Mouse (Mus musculus): ENCODE data around the gene Rabgap1. TPM values are rescaled to one million over a fixed set of nuclear protein-coding genes. Genes with fewer than 3 reads are reported as not detected.

Gene Rabgap1
- polyA plus RNA-seq, 1 experiment from 2014 or later, result 46.9 TPM

DNA sequence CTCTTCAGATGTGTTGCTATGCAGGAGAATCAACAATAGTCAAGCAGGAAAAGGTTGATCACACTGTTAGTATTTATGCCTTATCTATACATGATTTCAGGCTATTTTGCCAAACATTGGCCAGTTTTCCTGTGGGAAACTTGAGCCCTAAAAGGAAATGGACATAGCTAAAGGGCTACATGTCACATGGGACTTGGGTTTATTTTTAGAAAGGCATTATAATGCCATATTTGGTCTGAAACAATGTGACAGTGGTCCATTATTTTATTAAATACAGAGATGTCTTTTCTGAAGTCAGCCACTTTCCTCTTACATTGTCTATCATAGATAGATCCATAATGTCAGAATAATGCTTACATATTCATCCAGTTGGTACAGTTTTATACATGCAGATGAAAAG, 84.5 kb downstream of the Rabgap1 start:
- Histone ChIP-seq H3K27ac (no peak overlapping the region), H3K4me1 (no peaks in the 10 kb centered on the region), H3K36me3 (peaks cover 3% of the 10 kb centered on the region; the same call in 1 of the 2 replicates), H3K27me3 (ENCODE audit: low read depth, poor library complexity, severe bottlenecking) (no peaks in the 10 kb centered on the region), H3K9me3 (replicated peaks) (no peaks in the 10 kb centered on the region), H3K4me3 (no peak overlapping the region)
- no peak for DNase-seq (ENCODE audit: low spot score)

DNA sequence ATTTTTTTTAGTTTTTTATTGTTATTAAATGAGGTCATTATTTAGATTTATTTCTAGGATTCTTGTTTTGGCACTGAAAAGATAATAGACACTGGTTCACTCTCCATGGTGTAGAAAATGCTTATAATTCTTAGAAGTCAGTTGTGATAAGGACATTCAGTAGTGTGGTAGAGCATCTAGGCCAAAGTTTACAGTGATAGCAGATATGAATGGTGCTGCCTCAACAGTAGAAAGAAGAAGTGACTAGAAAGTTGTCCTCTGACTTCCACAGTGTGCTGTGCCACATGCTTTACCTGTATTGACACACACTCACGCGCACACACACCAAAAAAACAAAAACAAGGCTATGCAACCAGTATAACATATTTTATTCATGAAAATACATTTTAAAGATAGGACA, 86.3 kb downstream of the Rabgap1 start:
- no peak for DNase-seq (ENCODE audit: low spot score)
- Histone ChIP-seq H3K36me3 (peaks cover 17% of the 10 kb centered on the region), H3K27me3 (ENCODE audit: low read depth, poor library complexity, severe bottlenecking) (no peaks in the 10 kb centered on the region), H3K27ac (no peak overlapping the region), H3K4me3 (no peak overlapping the region), H3K4me1 (no peaks in the 10 kb centered on the region), H3K9me3 (replicated peaks) (no peaks in the 10 kb centered on the region)
- 96% methylated on average over 2 of the region's 2 CpGs for WGBS

DNA sequence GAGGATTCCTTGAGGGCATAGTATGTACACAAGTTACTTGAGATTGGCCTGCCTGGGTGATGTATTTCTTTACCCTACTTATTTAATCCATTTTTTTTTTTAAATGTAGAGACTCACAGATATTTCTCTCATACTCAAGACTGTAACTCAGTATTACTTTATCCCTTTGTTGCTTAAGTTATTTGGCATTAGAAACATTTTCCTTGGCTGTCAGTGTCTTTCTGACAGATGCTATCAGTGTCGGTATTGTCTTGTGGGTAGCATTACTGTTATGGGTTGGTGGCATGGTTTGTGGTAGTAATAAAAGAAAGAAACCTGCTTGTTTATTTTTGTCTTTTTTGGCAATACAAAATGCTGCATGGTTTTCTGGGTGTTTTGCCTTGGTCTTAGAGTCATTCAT, 87.7 kb downstream of the Rabgap1 start:
- H3K27me3 ChIP-seq (ENCODE audit: low read depth, poor library complexity, severe bottlenecking), result no peaks in the 10 kb centered on the region
- no peak overlapping the region for H3K4me3 ChIP-seq
- H3K36me3 ChIP-seq, result peaks cover 30% of the 10 kb centered on the region
- 98% methylated on average over 1 of the region's 1 CpGs for WGBS
- no peaks in the 10 kb centered on the region for H3K4me1 ChIP-seq
- no peak for DNase-seq (ENCODE audit: low spot score)
- no peaks in the 10 kb centered on the region for H3K9me3 ChIP-seq (replicated peaks)
- H3K27ac ChIP-seq, result no peak overlapping the region

DNA sequence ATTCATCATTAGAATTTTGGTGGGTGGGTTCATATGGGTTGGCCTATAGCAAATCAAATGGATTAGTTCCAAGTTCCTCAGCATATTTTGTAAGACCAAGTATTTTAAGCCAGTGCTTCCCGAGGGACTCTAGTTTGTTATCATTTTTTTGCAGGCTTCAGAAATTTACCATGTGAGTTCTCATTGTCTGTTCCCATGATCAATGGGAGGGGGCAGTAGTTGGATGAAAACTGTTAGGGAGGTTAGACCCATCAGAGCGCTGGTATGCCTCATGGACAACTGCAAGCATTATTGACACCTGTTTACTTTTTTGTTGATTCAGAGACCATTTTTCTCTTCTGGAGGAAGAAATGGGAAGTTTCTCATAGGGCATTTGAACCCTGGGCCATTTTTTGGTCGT, 88.6 kb downstream of the Rabgap1 start:
- no peak overlapping the region for H3K27ac ChIP-seq
- DNase-seq (ENCODE audit: low spot score), result no peak
- H3K4me1 ChIP-seq, result no peaks in the 10 kb centered on the region
- WGBS, result 87% methylated on average over 3 of the region's 3 CpGs
- peaks cover 38% of the 10 kb centered on the region for H3K36me3 ChIP-seq
- no peak overlapping the region for H3K4me3 ChIP-seq
- H3K27me3 ChIP-seq (ENCODE audit: low read depth, poor library complexity, severe bottlenecking), result no peaks in the 10 kb centered on the region
- H3K9me3 ChIP-seq (replicated peaks), result no peaks in the 10 kb centered on the region

DNA sequence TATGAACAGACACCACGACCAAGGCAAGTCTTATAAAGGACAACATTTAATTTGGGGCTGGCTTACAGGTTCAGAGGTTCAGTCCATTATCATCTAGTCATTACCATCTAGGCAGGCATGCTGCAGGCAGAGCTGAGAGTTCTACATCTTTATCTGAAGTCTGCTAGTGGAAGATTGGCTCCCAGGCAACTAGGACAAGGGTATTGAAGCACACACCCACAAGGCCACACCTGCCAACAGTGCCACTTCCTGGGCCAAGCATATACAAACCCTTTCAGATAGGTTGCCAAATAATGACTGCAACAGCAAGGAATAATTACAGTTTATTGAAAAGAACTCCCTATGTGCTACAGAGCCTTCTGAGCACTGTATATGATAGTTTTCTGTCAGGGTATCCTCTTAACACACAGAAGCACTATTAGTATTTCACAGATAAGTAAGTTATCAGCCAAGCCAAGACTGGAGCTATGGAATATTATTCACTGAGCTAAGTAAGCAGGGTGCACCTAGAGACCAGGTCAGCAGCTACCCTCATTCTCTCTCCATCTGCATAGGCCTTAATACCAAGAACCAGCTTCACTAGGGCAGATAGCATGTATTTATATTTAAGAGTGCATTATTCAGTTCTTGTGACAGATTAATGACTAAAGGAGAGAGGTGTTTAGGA, 106.4 kb downstream of the Rabgap1 start:
- Histone ChIP-seq H3K4me3 (no peak overlapping the region), H3K27ac (no peak overlapping the region), H3K27me3 (ENCODE audit: low read depth, poor library complexity, severe bottlenecking) (no peaks in the 10 kb centered on the region), H3K9me3 (replicated peaks) (no peaks in the 10 kb centered on the region), H3K36me3 (peaks cover 92% of the 10 kb centered on the region), H3K4me1 (no peaks in the 10 kb centered on the region)
- DNase-seq (ENCODE audit: low spot score), result no peak
- WGBS, result 90% methylated on average over 1 of the region's 1 CpGs

DNA sequence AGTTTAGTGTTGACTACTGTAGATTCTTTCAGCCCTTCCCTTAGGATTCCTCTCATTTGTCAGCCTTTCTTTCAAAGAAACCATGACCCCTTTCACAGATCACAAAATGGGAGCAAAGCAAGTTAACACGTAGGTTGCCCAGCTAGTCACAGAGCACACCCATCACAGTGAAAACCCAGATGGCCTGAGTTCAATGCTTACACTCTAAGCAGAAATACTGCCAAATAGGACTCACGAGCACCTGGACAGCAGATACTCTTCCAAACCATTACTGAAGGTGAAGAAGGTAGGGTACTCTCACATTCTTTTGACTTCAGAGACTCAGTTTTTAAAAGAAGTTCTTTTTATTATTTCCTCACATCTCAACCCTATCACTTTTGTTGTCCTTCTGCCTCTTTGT, 113.3 kb downstream of the Rabgap1 start:
- Histone ChIP-seq H3K36me3 (peaks cover 95% of the 10 kb centered on the region), H3K4me3 (no peak overlapping the region), H3K27me3 (ENCODE audit: low read depth, poor library complexity, severe bottlenecking) (no peaks in the 10 kb centered on the region), H3K4me1 (no peaks in the 10 kb centered on the region), H3K9me3 (replicated peaks) (no peaks in the 10 kb centered on the region), H3K27ac (no peak overlapping the region)
- no peak for DNase-seq (ENCODE audit: low spot score)
- WGBS, result 80% methylated on average over 2 of the region's 2 CpGs

DNA sequence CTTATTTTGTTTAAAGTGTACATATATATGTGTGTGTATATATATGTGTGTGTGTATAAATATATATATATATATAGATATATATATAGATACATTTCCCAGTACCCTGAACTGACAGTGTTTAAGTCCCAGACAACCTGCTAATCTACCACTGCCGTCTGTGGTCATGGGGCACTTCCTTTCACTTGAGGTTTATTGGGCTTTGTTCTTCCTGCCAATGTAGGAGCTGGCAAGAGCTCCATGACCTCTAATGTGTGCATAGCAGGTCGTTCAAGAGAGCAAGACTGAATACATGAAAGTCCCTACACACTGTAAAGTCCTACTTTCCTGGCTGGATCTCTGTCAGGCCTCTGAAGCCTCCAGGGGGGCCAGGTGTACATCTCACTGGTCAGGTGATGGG, 122.5 kb downstream of the Rabgap1 start:
- no peak for DNase-seq (ENCODE audit: low spot score)
- H3K4me1 ChIP-seq, result no peaks in the 10 kb centered on the region
- no peak overlapping the region for H3K4me3 ChIP-seq
- no peak overlapping the region for H3K27ac ChIP-seq
- peaks cover 92% of the 10 kb centered on the region for H3K36me3 ChIP-seq
- no peaks in the 10 kb centered on the region for H3K27me3 ChIP-seq (ENCODE audit: low read depth, poor library complexity, severe bottlenecking)
- no peaks in the 10 kb centered on the region for H3K9me3 ChIP-seq (replicated peaks)
- WGBS, result 87% methylated on average over 2 of the region's 2 CpGs

DNA sequence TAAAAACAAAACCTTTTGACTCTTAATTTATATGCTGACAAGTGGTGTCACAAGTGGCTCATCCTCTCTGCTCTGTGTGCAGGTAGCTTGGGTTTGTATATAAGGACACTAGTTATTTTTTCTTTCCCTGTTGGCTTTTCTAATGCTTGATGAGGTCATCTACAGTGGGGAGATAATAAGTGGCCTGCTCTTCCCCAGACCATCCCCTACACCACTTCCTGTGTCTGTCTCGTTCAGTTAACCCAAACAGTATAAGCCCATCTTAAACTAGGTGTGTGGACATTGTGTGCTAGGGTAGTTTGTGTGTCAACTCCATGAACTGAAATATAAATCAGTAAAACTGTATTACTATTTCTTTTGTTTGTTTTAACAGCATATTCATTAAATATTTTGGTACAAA, 123.0 kb downstream of the Rabgap1 start:
- no peak overlapping the region for H3K27ac ChIP-seq
- H3K4me1 ChIP-seq, result no peaks in the 10 kb centered on the region
- H3K9me3 ChIP-seq (replicated peaks), result no peaks in the 10 kb centered on the region
- no peak overlapping the region for H3K4me3 ChIP-seq
- DNase-seq (ENCODE audit: low spot score), result no peak
- no peaks in the 10 kb centered on the region for H3K27me3 ChIP-seq (ENCODE audit: low read depth, poor library complexity, severe bottlenecking)
- WGBS, result 85% methylated on average over 1 of the region's 1 CpGs
- peaks cover 87% of the 10 kb centered on the region for H3K36me3 ChIP-seq

DNA sequence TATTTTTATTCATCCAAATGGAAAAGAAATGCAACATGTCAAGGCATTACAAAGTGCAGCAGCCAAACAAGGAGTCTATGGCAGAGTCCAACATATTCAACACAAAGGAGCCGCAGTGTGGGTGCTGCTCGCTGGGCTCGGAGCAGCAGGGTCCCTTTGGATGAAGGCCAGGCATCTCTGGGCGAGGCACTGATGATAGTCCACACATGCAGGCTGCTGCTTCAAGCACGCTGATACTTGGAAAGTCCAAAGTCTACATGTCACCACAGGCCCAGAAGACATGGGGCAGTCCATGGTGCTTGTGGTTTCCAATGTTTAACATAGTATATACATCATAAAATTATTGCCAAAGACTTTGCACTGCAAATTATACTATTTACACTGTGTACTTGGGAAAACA, 126.8 kb downstream of the Rabgap1 start:
- no peak for DNase-seq (ENCODE audit: low spot score)
- Histone ChIP-seq H3K27ac (no peak overlapping the region), H3K36me3 (peaks cover 57% of the 10 kb centered on the region), H3K4me1 (no peaks in the 10 kb centered on the region), H3K9me3 (replicated peaks) (no peaks in the 10 kb centered on the region), H3K27me3 (ENCODE audit: low read depth, poor library complexity, severe bottlenecking) (no peaks in the 10 kb centered on the region), H3K4me3 (no peak overlapping the region)
- WGBS, result 95% methylated on average over 5 of the region's 5 CpGs

DNA sequence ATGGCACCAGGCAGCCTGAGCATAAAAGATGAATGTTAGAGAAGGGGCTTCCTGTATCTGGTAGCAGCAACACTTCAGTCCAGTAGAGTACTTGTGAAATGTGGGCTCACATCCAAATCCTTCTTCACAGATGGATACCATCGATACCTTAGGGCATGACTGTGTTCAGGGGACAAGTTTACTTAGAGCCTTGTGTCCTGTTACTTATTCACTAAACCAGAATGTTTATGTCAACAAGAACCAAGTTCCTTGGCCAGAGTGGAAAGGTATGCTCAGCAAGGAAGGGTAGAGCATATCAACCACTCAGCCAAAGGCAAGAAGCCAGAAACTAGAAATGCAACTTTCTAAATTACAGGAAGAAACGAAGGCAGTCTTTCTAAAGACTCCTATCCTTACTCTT, 127.6 kb downstream of the Rabgap1 start:
- Histone ChIP-seq H3K4me3 (no peak overlapping the region), H3K36me3 (peaks cover 51% of the 10 kb centered on the region), H3K27me3 (ENCODE audit: low read depth, poor library complexity, severe bottlenecking) (no peaks in the 10 kb centered on the region), H3K4me1 (no peaks in the 10 kb centered on the region), H3K27ac (no peak overlapping the region), H3K9me3 (replicated peaks) (no peaks in the 10 kb centered on the region)
- no peak for DNase-seq (ENCODE audit: low spot score)
- 95% methylated on average over 2 of the region's 2 CpGs for WGBS

DNA sequence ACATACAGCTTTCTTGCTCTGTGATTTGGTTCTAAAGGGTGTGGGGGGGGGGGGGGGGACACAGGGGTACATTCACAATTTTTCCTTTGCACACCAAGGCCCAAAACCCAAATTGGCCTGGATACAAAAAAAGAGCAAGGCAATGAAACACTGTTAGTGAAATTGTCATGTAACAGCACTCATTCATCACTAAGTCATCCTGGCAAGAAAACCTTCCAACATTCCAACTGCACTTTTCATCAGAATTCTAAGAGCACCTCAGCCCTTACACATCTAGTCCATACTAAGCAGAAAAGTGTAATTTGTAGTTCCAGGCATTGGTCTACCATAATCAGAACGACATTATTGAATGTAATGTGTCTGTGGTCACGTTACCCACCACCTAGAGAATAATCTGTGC, 129.1 kb downstream of the Rabgap1 start:
- Histone ChIP-seq H3K27me3 (ENCODE audit: low read depth, poor library complexity, severe bottlenecking) (no peaks in the 10 kb centered on the region), H3K4me3 (no peak overlapping the region), H3K27ac (no peak overlapping the region), H3K36me3 (peaks cover 37% of the 10 kb centered on the region), H3K9me3 (replicated peaks) (no peaks in the 10 kb centered on the region), H3K4me1 (no peaks in the 10 kb centered on the region)
- DNase-seq (ENCODE audit: low spot score), result no peak
- 94% methylated on average over 2 of the region's 2 CpGs for WGBS

DNA sequence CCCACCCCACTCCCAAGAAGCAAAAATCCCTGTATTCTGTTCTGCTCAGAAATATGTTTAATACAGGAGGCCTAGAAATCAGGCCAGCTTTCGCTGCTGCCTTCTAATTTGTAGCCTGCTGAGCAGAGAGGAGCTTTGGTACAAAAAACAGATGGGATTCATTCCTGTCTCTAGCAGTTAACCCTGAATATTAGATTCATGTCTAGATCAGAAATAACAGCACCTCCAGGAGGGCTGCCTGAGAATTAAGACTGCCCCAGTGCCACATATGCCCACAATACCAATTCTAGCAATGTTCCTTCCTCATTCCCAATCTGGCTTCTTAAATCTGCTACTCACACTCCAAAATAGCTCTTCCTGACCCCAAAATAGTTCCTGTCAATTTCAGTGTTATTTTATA, 133.6 kb downstream of the Rabgap1 start:
- 96% methylated on average over 1 of the region's 1 CpGs for WGBS
- H3K9me3 ChIP-seq (replicated peaks), result no peaks in the 10 kb centered on the region
- H3K36me3 ChIP-seq, result peaks cover 14% of the 10 kb centered on the region
- H3K4me3 ChIP-seq, result no peak overlapping the region
- no peak for DNase-seq (ENCODE audit: low spot score)
- no peaks in the 10 kb centered on the region for H3K4me1 ChIP-seq
- H3K27me3 ChIP-seq (ENCODE audit: low read depth, poor library complexity, severe bottlenecking), result no peaks in the 10 kb centered on the region
- no peak overlapping the region for H3K27ac ChIP-seq

DNA sequence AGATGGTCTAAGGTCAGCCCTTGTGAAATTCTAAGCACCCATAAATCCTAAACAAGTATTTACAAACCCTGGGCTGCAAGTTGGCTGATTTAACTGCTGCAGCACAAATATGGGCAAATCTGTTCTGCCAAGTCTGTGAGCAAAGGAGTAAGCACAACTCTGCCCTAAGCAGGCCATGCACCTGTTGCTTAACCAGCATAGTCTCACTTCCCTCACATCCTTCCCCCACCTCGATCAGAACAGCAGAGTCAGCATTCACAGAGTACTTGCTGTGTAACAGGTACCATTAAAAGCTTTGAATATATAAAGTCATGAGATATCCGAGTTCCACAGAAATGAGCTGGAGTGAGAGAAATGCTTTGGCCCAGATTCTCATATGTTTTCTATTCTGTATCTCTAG, 135.1 kb downstream of the Rabgap1 start:
- Histone ChIP-seq H3K9me3 (replicated peaks) (no peaks in the 10 kb centered on the region), H3K27me3 (ENCODE audit: low read depth, poor library complexity, severe bottlenecking) (no peaks in the 10 kb centered on the region), H3K27ac (no peak overlapping the region), H3K4me1 (no peaks in the 10 kb centered on the region), H3K36me3 (peaks cover 14% of the 10 kb centered on the region), H3K4me3 (no peak overlapping the region)
- WGBS, result 88% methylated on average over 2 of the region's 2 CpGs
- DNase-seq (ENCODE audit: low spot score), result no peak

DNA sequence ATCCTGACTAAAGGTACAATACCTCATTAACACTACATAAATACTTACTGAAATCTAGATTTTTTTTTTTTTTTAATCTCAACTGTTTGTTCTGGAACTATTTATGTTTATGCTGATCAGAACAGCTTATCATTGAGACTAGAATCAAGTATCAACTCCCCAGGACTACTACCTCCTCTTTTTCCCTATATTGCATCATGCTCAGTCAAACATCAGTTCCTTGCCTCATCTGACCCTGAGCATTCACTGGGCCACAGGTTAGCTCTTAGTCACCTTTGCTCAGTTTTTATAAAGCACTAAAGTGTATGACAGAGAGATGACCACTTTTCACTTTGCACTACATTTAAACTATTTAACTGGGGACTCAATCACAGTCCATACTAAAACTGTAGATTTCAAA, 144.8 kb downstream of the Rabgap1 start:
- H3K9me3 ChIP-seq (replicated peaks), result no peaks in the 10 kb centered on the region
- H3K4me1 ChIP-seq, result no peaks in the 10 kb centered on the region
- H3K27me3 ChIP-seq (ENCODE audit: low read depth, poor library complexity, severe bottlenecking), result no peaks in the 10 kb centered on the region
- no peak for DNase-seq (ENCODE audit: low spot score)
- peaks cover 27% of the 10 kb centered on the region for H3K36me3 ChIP-seq
- no peak overlapping the region for H3K27ac ChIP-seq
- H3K4me3 ChIP-seq, result no peak overlapping the region
